Mouse (Mus musculus) ovary, postnatal 14 days (tissue): ENCODE data around the gene Olfr1358.
"Not testable (repeated sequence)": the region's sequence is repeated elsewhere in the genome, so short reads cannot be mapped to it uniquely, and the experiment has no call there.

Experiments used
- DNase-seq: peaks from one replicate; pipeline ENCODE4 v3.0.0; 2022; ENCODE audit warnings: low spot score

Olfr1358 gene

DNA sequence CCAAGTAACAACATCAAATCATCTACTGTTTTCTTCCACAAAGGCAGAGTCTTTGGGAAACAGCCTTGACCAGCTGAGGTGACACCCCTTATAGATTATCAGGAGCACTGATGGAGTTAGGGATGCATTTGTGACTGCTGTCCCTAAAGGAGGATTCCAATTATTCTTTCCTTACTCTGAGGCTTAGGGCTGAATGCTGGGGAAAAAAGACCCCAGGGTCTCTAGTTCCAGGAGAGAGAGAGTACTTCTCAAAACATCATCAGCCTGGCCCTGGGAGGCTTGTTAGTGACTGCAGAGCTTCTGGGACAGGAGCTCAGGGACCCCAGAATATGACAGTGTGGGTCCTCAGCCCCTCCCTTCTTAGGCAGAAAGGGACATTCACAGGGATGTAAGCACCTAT lies at the start of gene Olfr1358:
Olfr1358 (plus strand) TSS at position 301 of the 400 bp plus-strand sequence.
- no peak for DNase-seq

DNA sequence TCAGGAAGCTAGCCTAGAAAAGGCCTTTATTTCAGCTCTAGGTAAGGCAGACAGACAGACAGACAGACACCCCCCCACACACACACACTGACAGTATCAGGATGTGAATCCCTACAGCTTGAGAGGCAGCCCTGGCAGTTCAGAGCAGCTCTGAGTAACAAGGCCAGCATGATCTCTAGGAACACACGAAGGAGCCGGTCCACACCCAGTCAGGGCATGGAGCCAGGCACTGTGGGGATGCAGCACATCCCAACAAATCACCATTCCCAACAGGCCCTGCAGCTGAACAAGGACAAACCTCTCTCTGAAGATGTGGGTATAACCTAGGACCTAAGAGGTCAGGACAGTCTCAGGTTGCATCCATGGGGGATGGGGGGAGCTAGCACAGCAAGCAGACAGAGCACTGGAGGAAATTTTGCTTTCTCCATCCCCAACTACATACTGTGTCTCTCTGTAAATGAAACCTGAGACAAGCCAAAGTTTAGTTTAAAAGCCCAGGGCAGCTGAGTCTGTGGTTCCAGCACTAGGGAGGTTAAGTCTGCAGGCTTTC lies 49.4 kb upstream of the Olfr1358 start:
- DNase-seq, result no peak

DNA sequence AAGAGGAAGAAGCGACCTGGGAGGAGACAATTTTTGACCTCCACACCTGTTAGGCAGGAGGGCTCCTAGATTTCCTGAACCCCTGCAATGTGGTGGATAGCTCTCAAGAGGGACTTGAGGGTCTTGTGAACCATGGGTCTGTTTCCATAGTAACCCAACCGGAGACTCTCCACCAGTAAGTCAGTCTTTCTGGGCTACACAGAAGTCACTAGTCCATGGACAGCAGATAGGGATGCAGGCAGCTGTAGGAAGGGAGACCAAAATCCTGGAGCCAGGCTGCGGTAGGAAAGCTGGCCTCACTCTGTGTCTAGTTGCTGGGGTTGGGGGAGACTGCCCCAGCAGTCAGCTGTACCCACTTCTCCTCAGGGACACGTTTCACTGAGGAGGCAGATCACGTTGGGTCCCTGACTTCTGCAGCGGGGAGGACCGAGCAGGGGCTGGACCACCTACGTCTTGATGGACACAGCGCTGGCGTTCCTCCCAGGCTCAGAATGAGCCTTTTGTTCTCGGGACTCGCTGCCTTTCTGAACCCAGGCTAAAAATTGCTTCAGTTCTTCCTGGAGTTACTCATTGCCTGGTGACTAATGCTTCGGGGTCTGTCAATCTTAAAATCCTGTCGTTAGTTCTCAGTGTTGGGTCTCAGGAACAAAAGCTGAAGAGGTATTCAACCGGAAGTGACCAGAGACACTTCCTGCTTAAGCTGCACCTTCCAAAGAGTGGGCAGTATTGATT lies 46.5 kb upstream of the Olfr1358 start:
- DNase-seq, result no peak

DNA sequence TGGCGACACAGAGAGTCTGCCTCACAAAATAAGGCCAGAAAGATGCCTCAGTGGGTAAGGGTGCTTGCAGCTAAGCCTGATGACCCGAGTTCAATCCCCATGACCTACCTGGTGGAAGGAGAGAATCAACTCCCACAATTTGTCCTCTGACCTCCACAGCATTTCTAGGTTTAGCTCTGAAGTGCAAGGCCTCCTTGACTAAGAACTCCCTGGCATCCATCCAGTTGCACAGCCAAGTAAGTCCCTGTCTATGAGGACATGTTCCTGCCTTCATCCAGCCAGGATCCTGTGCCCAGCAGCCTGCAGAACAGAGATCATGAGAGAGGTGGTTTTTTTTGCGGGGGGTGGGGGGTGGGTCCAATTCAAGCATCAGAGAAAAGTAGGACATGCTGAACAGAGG lies 45.2 kb upstream of the Olfr1358 start:
- no peak for DNase-seq

DNA sequence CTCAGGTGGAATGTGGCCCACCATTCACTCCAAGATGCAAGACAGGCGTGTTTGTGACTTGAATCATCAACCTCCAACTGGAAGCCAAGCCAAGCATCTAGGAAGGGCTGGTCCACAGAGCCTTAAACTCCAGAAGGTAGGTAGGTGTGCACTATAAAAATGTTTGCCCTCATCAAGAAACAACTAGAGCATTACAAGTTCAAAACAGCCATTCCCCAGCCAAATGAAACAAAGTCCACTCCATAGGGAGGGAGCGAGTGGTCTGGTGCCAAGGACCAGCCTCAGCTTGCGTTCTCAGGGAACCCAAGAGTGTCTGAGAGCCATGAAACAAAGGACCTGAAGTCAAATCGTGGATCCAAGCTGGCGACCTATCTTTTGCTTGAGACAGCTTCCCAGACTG lies 43.8 kb upstream of the Olfr1358 start:
- no peak for DNase-seq

DNA sequence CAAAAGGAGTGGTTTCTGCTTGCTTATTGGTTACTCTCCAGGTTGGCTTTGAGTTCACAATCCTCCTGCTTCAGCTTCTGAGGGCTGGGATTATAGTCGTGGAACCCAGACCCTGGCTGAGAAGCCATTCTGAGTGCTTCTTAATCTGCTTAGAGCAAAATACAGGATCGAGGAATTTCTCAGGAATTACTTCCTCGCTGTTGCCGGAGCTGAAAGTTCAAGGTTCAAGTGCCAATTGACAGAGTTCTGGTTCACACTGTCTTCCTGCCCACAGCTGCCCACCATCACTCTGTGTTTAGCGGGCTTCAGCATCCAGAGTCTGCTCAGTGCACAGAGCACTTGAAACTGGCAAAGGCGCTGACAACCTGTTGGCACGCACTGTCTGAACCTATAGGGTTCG lies 42.5 kb upstream of the Olfr1358 start:
- DNase-seq, result no peak

DNA sequence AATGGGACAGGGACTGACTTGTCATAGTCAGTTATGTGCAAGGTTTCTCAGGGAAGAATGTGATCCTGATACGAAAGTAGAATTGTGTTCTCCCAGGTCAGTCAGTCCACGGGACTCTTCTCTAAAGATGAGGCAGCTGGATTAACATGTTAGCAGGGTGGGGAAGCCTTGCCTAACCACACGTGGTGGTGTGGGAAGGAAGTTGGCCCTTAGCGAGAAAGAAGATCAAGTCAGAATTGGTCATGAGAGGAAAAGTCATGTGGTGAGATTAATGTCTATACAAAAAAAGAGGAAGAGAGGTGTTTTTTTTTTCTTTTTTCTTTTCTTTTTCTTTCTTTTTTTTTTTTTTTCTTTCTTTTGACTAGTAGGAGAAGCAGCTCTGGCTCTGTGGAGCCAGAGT lies 40.4 kb upstream of the Olfr1358 start:
- no peak for DNase-seq

DNA sequence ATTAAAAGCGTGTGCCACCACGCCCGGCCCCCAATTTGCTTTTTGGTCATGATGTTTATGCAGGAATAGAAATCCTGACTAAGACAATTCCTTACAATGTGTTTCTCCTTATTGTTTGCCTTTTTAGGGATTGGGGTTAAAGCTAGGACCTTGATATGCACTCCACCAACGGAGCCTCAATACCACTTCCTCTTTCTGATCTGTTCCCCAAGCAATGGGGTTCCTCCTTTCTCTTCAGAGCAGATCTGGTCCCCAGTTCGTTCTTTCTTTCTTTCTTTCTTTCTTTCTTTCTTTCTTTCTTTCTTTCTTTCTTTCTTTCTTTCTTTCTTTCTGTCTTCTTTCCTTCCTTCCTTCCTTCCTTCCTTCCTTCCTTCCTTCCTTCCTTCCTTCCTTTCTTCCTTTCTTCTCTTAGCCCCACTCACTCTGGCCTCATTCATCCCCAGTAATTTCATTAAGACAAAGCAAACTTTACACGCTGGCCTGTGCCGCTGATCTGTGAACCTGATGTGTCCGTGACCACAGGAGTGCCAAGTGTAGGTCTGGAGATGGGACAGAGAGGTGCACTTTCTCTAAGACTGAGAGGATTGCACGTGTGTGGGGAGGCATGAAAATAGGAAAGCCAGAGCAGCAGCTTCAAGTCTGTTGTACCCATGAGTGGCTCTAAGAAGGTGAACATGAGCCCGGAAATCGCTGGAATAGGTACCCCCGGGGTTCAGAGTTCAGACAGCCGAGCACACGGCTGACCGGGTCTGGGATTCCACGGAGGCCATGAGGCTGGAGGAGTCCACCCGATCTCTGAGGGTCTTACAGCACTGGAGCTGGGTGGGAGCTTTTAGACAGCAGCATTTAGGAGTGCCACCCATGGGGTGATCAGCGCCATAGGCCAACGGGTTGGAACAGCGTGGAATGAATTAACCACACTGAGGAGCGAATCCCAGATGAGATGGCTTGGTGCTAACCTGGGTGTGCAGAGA lies 36.0 kb upstream of the Olfr1358 start:
- DNase-seq, result no peak

DNA sequence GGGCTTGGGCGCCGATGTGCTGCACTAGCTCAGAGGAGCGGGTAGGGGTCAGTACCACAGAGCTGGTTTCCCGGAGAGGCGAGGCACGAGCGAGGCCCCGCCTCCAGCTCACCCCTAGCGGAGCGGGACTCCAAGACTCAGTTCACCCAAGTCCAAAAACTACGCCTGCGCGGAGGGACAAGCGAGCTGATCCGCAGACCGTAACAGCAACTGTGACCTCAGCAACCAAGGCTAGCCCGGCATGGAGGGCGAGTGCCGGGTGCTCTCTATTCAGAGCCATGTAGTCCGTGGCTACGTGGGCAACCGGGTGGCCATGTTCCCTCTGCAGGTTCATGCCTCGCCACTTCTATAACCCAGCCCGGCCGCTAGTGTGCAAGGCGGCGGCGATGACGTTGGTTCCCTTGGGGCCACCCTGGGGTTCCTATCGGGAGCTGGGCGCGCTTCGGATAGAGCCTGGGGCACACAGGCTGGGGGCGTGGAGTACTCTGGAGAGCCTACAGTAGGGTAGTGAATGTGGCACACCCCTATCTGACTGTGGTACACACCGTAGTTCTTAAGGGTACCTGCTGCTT lies 35.2 kb upstream of the Olfr1358 start:
- DNase-seq, result peak; percentile 52

DNA sequence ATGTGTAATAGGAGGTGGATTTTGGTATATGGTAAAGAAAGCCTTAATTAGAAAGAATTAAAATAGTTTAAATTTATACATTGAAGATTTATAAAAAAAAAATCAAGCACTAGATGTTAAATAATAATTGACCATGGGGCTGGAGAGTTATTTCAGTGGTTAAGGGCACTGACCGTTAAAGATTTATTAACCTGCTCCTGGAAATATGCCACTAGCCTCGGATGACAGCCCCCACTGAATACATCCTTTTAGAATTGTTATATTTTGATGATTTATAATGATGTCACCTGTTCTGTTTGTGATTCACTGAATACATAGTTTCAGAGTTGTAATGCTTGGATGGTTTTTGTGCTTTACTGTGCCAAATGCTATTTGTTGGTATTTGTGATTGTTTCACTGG lies 31.9 kb upstream of the Olfr1358 start:
- DNase-seq, result not testable (repeated sequence)

DNA sequence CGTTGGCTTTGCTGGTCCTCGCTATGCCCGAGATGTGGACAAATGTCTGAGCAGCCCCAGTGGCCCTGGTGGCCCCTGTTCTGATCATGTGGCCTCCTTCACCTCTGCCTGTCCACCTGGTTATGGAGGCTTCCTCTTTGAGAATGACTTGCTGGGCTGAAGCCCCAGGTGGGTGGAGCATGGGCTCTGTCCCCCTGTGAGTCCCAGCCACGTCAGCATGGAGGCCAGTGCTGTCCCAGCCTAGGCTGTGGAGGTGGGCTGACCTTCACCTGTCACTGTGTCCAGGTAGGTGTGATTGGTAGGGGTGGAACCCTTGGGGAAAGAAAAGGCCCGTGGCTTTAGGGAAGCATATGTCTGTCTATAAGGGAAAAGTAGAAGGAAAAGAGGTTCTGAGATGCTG lies 30.4 kb upstream of the Olfr1358 start:
- no peak for DNase-seq

DNA sequence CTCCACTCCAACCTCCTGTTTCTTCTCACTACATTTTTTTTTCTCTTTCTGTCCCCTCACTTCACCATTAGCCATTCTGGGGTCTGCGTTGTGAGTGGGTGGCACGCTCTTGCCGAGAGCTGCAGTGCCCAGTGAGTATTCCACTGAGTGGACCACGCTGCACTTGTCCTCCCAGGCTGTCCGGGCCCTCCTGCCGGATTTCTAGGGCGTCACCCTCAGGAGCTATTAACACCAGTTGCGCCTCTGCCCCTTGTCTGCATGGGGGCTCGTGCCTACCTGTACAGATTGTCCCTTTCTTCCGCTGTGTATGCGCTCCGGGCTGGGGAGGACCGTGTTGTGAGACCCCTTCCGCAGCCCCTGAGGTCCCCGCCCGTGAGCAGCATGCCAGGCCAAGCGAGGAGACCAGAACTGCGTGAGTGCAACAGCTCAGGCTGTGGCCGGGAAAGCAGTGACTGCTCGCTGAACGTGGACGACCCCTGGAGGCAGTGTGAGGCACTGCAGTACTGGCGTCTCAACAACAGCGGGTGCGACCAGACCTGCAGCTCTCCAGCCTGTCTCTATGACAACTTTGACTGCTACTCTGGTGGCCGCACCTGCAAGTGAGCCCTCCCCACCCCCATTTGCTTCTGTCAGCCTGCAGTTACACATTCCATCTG lies 29.7 kb upstream of the Olfr1358 start:
- peak; percentile 87 for DNase-seq

DNA sequence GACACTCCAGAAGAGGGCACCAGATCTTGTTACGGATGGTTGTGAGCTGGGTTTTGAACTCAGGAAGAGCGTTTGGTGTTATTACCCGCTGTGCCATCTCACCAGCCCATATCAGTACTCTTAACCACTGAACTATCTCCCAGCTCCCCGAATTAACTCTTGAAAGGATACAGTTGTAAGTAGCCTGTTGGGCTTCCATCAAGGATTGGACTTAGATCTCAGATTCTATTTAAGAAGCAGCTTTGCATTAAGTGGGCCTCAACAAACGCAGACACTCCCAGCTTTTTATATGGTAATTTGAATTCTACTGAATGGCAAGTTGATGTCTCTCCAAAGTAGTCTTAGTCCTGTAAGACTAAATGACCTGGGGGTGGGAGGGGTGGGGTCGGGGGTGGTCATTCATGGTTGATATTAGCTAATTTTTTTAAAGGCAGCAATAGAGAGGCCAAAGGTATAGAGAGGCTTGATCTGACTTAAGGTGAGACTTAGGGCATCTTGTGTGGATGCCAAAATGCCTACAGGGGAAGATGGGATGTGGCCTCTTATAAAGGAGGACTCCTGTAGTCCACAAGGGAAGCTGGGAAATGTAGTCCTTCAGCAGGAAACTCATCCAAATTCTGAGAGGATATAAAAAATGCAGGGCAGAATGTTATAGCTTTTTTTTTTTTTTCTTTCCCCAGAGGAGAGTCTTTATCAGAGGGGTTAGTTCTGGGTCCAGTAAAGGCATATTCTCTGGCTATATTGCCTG lies 14.1 kb upstream of the Olfr1358 start:
- DNase-seq, result no peak

DNA sequence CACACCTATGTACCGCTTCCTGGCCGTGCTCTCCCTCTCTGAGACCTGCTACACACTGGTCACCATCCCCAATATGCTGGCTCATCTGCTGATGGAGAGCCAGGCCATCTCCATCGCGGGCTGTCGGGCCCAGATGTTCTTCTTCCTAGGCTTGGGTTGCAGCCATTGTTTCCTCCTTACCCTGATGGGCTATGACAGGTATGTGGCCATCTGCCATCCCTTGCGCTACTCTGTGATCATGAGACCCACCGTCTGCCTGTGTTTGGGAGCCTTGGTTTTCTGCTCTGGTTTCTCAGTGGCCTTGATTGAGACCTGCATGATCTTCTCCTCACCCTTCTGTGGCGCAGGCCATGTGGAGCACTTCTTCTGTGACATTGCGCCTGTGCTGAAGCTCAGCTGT lies 2.6 kb downstream of the Olfr1358 start:
- no peak for DNase-seq

DNA sequence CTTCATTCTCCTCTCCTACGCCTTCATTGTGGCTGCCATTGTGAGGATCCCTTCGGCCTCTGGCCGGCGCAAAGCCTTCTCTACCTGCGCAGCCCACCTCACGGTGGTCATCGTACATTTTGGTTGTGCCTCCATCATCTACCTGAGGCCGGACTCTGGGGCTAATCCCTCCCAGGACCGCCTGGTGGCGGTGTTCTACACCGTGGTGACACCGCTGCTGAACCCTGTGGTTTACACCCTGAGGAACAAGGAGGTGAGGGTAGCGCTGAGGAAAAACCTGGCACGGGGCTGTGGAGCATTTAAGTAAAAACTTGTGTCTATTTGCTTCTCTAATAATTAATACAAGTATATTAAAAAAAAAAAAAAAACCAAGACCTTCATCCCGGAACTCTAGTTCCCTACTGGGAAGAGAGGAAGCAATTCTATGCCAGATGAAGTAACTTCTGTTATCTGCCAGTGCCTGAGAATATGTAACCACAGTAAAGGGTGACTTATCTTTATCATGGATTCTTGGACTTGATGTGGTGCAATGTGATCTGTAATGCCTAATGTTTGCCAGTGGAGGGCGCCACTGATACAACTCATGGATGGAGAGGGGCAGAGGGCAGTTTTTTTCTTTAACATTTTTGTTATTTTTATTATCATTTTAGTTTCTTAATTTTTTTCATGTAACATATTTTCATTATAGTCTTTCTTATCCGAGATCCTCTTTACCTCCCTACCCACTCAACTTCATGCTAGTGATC lies 3.2 kb downstream of the Olfr1358 start:
- no peak for DNase-seq

DNA sequence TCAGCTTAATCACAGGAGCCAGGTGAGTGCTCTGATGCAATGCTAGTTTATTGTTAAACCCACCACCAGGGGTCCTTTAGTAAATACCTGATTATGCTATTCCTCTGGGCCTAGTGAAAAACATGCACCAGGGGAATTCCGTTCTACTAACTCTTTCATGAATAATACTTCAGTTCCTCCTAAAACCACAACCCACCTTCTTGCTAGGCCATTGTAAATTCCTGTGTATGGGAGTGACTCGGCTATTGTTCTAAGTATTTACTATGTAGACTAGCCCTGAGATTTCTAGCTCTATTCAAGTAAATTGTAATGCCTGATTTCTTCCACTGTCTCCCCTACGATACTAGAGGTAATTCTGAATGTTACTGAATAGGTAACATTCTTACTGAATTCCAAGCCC lies 7.8 kb downstream of the Olfr1358 start:
- not testable (repeated sequence) for DNase-seq

DNA sequence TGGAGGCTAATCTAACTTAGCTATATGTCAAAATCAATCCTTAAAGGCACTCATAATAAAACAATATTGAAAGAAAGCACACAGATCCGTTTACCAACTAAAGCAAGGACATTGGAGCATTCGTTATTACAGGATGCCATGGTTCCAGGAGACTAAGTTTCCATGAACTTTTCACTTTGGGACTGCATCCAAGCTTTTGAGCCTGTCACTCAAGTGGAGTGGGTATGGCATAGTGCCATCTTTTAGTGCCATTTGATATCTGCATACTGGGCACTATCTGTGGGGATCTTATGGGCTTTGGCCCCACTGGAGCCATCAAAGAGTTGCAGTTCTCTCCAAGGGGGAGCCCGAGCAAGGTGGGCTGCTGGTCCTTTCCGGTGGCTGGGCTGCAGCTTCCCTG lies 8.3 kb downstream of the Olfr1358 start:
- DNase-seq, result no peak

DNA sequence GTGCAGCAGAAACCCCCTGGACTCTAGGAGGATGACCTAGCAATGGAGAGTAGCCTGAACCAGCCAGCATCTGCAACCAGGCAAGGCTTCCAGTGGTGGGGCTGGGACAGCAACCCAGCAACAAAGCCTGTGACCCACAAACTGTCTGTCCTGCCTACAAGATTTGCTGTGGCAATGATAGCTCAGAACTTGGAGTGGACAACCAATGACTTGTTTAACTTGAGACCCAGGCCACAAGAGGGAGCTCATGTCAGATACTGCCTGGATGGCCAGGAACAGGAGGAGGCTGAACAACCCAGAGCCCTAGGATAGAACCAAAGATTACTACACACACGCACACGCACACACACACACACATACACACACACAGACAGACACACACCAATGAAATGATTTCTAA lies 23.7 kb downstream of the Olfr1358 start:
- DNase-seq, result peak; percentile 22

DNA sequence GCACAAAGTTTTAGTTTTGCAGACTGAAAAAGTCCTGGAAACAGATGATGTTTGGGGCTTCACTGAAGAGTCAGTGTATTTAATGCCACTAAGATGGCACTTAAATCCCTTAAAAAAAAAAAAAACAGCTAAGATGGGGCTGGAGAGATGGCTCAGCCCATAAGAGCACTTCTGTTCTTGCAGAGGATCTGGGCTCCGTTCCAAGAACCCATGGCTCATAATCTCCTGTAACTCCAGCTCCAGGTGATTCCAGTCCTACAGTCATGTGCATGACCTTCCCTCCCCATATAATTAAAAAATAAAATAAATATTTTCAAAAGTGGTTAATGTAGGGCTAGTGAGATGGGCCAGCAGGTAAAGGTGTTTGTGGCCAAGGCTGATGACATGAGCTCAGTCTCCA lies 47.8 kb downstream of the Olfr1358 start:
- no peak for DNase-seq

DNA sequence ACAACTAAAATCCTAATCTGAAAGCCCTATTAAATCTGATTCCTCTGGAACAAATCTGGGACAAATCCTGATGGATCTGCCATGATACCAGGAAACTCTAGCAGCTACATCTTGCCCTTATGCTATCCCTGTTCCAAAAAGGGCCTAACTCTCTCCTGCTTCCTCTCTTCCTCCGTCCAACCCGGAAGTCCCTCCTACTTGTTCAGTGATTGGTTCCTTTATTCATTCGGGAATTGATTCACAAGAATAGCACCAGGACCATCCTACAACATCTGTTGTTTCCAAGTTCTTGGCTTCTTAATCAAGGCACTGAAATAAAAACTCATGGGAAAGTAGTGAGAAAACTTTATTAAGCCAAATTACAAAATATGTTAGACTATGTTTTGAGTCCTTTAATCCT lies 52.0 kb downstream of the Olfr1358 start:
- DNase-seq, result no peak

DNA sequence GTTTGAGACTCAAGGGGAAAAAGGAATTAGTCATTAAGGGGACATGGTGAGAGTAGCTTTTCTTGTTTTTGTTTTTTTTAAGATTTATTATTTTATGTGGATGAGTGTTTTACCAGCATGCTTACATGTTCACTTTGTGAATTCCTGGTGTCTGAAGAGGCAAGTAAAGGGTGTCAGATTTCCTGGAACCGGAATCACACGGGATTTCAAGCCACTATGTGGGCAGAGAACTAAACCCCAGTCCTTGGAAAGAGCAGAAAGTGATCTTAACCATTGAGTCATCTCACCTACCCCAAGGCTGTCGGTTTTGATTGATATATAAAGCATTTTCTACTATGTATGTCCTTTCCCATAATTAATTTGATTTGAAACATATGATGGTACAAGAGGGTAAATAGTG lies 52.5 kb downstream of the Olfr1358 start:
- no peak for DNase-seq
